Mouse (Mus musculus) hindbrain, embryonic 11.5 days (tissue): ENCODE data around the gene Abca6. TPM values are rescaled to one million over a fixed set of nuclear protein-coding genes. Genes with fewer than 3 reads are reported as not detected.

Experiments
- ATAC-seq: fragments of 200-750 bp; cut with Nextera tagmentation; 2 replicates; pipeline ENCODE4 v1.8.0; 2017; ENCODE audit warnings: mild to moderate bottlenecking, moderate TSS enrichment, moderate library complexity; ENCODE audit not compliant: low FRiP score
- DNase-seq: peaks from one replicate; pipeline ENCODE4 v3.0.0-alpha.2; 2015; ENCODE audit warnings: low spot score
- H3K27ac ChIP-seq: fragments of 300-500 bp; sonication (generic); 2 replicates; pipeline ENCODE4 v1.5.1; 2014; ENCODE audit warnings: mild to moderate bottlenecking, low read depth, low read length
- H3K27me3 ChIP-seq: fragments of 300-500 bp; sonication (generic); 2 replicates; pipeline ENCODE4 v1.6.1; 2014; ENCODE audit warnings: mild to moderate bottlenecking, low read length, moderate library complexity, mixed read lengths; ENCODE audit not compliant: control insufficient read depth, insufficient read depth
- H3K36me3 ChIP-seq: fragments of 300-500 bp; sonication (generic); 2 replicates; pipeline ENCODE4 v1.6.1; 2014; ENCODE audit warnings: mild to moderate bottlenecking, low read length, moderate library complexity, mixed read lengths; ENCODE audit not compliant: control insufficient read depth, insufficient read depth
- H3K4me1 ChIP-seq: fragments of 300-500 bp; sonication (generic); replicated peaks from 2 replicates; pipeline ENCODE4 v1.6.1; 2014; ENCODE audit warnings: low read length, mixed read lengths; ENCODE audit not compliant: control insufficient read depth, insufficient read depth
- H3K4me2 ChIP-seq: fragments of 300-500 bp; sonication (generic); replicated peaks from 2 replicates; pipeline ENCODE4 v1.6.1; 2014; ENCODE audit warnings: mild to moderate bottlenecking, low read depth, low read length
- H3K4me3 ChIP-seq: fragments of 300-500 bp; sonication (generic); 2 replicates; pipeline ENCODE4 v1.5.1; 2014; ENCODE audit warnings: low read depth, low read length
- H3K9ac ChIP-seq: fragments of 300-500 bp; sonication (generic); 2 replicates; pipeline ENCODE4 v1.6.1; 2014; ENCODE audit warnings: low read depth, low read length
- H3K9me3 ChIP-seq: fragments of 300-500 bp; sonication (generic); 2 replicates; pipeline ENCODE4 v1.6.1; 2016; ENCODE audit warnings: low read length; ENCODE audit not compliant: control insufficient read depth
- WGBS: fragments of 180-500 bp; shearing (Covaris S2); extraction: QIAGEN DNeasy Blood & Tissue Kit; methylation state at CpG from one replicate; pipeline ENCODE4 v1.1.7; 2014; 5-methylcytosine and 5-hydroxymethylcytosine counted together
- polyA plus RNA-seq: library from polyadenylated mRNA; unstranded; fragments of >200 nt; fragmentation: Nextera tagmentation; extraction: Ambion mirVana; gene quantifications from 2 replicates; pipeline ENCODE4 v1.2.1, GENCODE M21; 2014

The Abca6 gene
- polyA plus RNA-seq, 1 experiment from 2014 or later: 0.05 TPM

GRCm38 (mm10) chr11:110271745-110272144 lies 20.2 kb upstream of the Abca6 start:
- H3K27me3 ChIP-seq: no peaks in the 10 kb centered on the region
- WGBS: 7% methylated on average over 5 of the region's 5 CpGs
- no peaks in the 10 kb centered on the region for H3K36me3 ChIP-seq
- H3K4me2 ChIP-seq: no peak overlapping the region
- no peaks in the 10 kb centered on the region for H3K4me1 ChIP-seq
- peak; percentile 83 for DNase-seq
- no peak overlapping the region for H3K9ac ChIP-seq
- H3K4me3 ChIP-seq: no peak overlapping the region
- peak; percentile 75 for ATAC-seq
- no peak overlapping the region for H3K27ac ChIP-seq
- H3K9me3 ChIP-seq: no peaks in the 10 kb centered on the region

- Histone ChIP-seq H3K4me1 (no peaks in the 10 kb centered on the region), H3K9ac (no peak overlapping the region), H3K27ac (no peak overlapping the region), H3K36me3 (no peaks in the 10 kb centered on the region), H3K27me3 (no peaks in the 10 kb centered on the region), H3K4me3 (no peak overlapping the region), H3K9me3 (no peaks in the 10 kb centered on the region), H3K4me2 (no peak overlapping the region)
- 50% methylated on average over 8 of the region's 8 CpGs for WGBS
- DNase-seq: peak; percentile 96
- ATAC-seq: peak; percentile 60; the same call in 1 of the 2 replicates
Measured at GRCm38 (mm10) chr11:110268244-110268844, 16.8 kb upstream of the Abca6 start.

GRCm38 (mm10) chr11:110267232-110267631 lies 15.7 kb upstream of the Abca6 start:
- H3K4me3 ChIP-seq: no peak overlapping the region
- H3K27me3 ChIP-seq: no peaks in the 10 kb centered on the region
- H3K4me1 ChIP-seq: no peaks in the 10 kb centered on the region
- no peak for ATAC-seq
- no peak overlapping the region for H3K9ac ChIP-seq
- H3K9me3 ChIP-seq: no peaks in the 10 kb centered on the region
- no peak overlapping the region for H3K27ac ChIP-seq
- no peaks in the 10 kb centered on the region for H3K36me3 ChIP-seq
- H3K4me2 ChIP-seq: no peak overlapping the region
- WGBS: 96% methylated on average over 6 of the region's 6 CpGs
- no peak for DNase-seq

- H3K4me1 ChIP-seq: no peaks in the 10 kb centered on the region
- WGBS: 96% methylated on average over 11 of the region's 11 CpGs
- DNase-seq (no peak), ATAC-seq (no peak)
- H3K27ac ChIP-seq: no peak overlapping the region
- no peaks in the 10 kb centered on the region for H3K27me3 ChIP-seq
- H3K4me3 ChIP-seq: no peak overlapping the region
- H3K9me3 ChIP-seq: no peaks in the 10 kb centered on the region
- no peak overlapping the region for H3K4me2 ChIP-seq
- H3K36me3 ChIP-seq: no peaks in the 10 kb centered on the region
- H3K9ac ChIP-seq: no peak overlapping the region
Measured at GRCm38 (mm10) chr11:110266757-110267156, 15.2 kb upstream of the Abca6 start.

GRCm38 (mm10) chr11:110261867-110262266 lies 10.3 kb upstream of the Abca6 start:
- DNase-seq: no peak
- ATAC-seq: no peak
- WGBS: 85% methylated on average over 3 of the region's 3 CpGs
- H3K27ac ChIP-seq: no peak overlapping the region
- H3K27me3 ChIP-seq: no peaks in the 10 kb centered on the region
- H3K4me1 ChIP-seq: no peaks in the 10 kb centered on the region
- H3K9ac ChIP-seq: no peak overlapping the region
- no peaks in the 10 kb centered on the region for H3K9me3 ChIP-seq
- H3K4me3 ChIP-seq: no peak overlapping the region
- no peaks in the 10 kb centered on the region for H3K36me3 ChIP-seq
- H3K4me2 ChIP-seq: no peak overlapping the region

- DNase-seq (no peak), ATAC-seq (no peak)
- no peaks in the 10 kb centered on the region for H3K4me1 ChIP-seq
- H3K27me3 ChIP-seq: no peaks in the 10 kb centered on the region
- H3K9ac ChIP-seq: no peak overlapping the region
- WGBS: 84% methylated on average over 4 of the region's 4 CpGs
- no peaks in the 10 kb centered on the region for H3K9me3 ChIP-seq
- no peak overlapping the region for H3K4me2 ChIP-seq
- no peak overlapping the region for H3K27ac ChIP-seq
- H3K4me3 ChIP-seq: no peak overlapping the region
- no peaks in the 10 kb centered on the region for H3K36me3 ChIP-seq
Measured at GRCm38 (mm10) chr11:110257911-110258310, 6.3 kb upstream of the Abca6 start.

- ATAC-seq (no peak), DNase-seq (no peak)
- H3K27me3 ChIP-seq: no peaks in the 10 kb centered on the region
- H3K27ac ChIP-seq: no peak overlapping the region
- WGBS: 98% methylated on average over 4 of the region's 4 CpGs
- no peaks in the 10 kb centered on the region for H3K36me3 ChIP-seq
- H3K4me3 ChIP-seq: no peak overlapping the region
- no peaks in the 10 kb centered on the region for H3K9me3 ChIP-seq
- no peak overlapping the region for H3K9ac ChIP-seq
- no peak overlapping the region for H3K4me2 ChIP-seq
- H3K4me1 ChIP-seq: no peaks in the 10 kb centered on the region
Measured at GRCm38 (mm10) chr11:110257061-110257460, 5.5 kb upstream of the Abca6 start.

- no peak overlapping the region for H3K9ac ChIP-seq
- H3K4me2 ChIP-seq: no peak overlapping the region
- H3K36me3 ChIP-seq: no peaks in the 10 kb centered on the region
- no peaks in the 10 kb centered on the region for H3K4me1 ChIP-seq
- H3K27ac ChIP-seq: no peak overlapping the region
- WGBS: 70% methylated on average over 3 of the region's 3 CpGs
- no peak overlapping the region for H3K4me3 ChIP-seq
- no peaks in the 10 kb centered on the region for H3K9me3 ChIP-seq
- ATAC-seq: no peak
- no peak for DNase-seq
- H3K27me3 ChIP-seq: no peaks in the 10 kb centered on the region
Measured at GRCm38 (mm10) chr11:110252256-110252655, 680 bp upstream of the Abca6 start.

- no peaks in the 10 kb centered on the region for H3K4me1 ChIP-seq
- no peaks in the 10 kb centered on the region for H3K36me3 ChIP-seq
- DNase-seq: no peak
- no peak overlapping the region for H3K27ac ChIP-seq
- ATAC-seq: no peak
- H3K27me3 ChIP-seq: no peaks in the 10 kb centered on the region
- H3K9me3 ChIP-seq: no peaks in the 10 kb centered on the region
- no peak overlapping the region for H3K9ac ChIP-seq
- H3K4me2 ChIP-seq: no peak overlapping the region
- H3K4me3 ChIP-seq: no peak overlapping the region
- WGBS: 93% methylated on average over 10 of the region's 10 CpGs
Measured at GRCm38 (mm10) chr11:110244730-110245129, 6.8 kb downstream of the Abca6 start.
